Mouse (Mus musculus): ENCODE data around the gene Adprm.

- TF ChIP-seq ZC3H11A (IDR thresholded peaks at IDR 0.05; ENCODE audit: borderline replicate concordance, low read depth, low read length) (no peak), CHD2 (IDR thresholded peaks at IDR 0.05; ENCODE audit: low read depth, low read length) (no peak), ZNF384 (IDR thresholded peaks at IDR 0.05; ENCODE audit: low read depth, low read length) (no peak)
Measured at GRCm38 (mm10) chr11:67094470-67094869, 42.1 kb upstream of the Adprm start.
